Mouse (Mus musculus) liver, postnatal 0 days (tissue): ENCODE data around the gene Pcca. TPM values are rescaled to one million over a fixed set of nuclear protein-coding genes. Genes with fewer than 3 reads are reported as not detected.

Source experiments
- ATAC-seq: fragments of 200-750 bp; cut with Nextera tagmentation; 2 replicates; pipeline ENCODE4 v1.8.0; 2017; ENCODE audit warnings: mild to moderate bottlenecking, moderate library complexity
- DNase-seq: peaks from one replicate; pipeline ENCODE4 v3.0.0-alpha.2; 2016
- H3K27ac ChIP-seq: fragments of 300-500 bp; sonication (generic); 2 replicates; pipeline ENCODE4 v1.5.1; 2014; ENCODE audit warnings: antibody characterized with exemption, moderate library complexity, mild to moderate bottlenecking, low read depth
- H3K27me3 ChIP-seq: fragments of 300-500 bp; sonication (generic); 2 replicates; pipeline ENCODE4 v1.6.1; 2014; ENCODE audit warnings: low read length, control low read depth, mixed read lengths; ENCODE audit not compliant: insufficient read depth
- H3K36me3 ChIP-seq: fragments of 300-500 bp; sonication (generic); replicated peaks from 2 replicates; pipeline ENCODE4 v1.6.1; 2014; ENCODE audit warnings: mild to moderate bottlenecking, control low read depth, low read length, moderate library complexity, mixed read lengths; ENCODE audit not compliant: insufficient read depth
- H3K4me1 ChIP-seq: fragments of 300-500 bp; sonication (generic); 2 replicates; pipeline ENCODE4 v1.6.1; 2014; ENCODE audit warnings: antibody characterized with exemption, mild to moderate bottlenecking, control low read depth; ENCODE audit not compliant: insufficient read depth
- H3K4me2 ChIP-seq: fragments of 300-500 bp; sonication (generic); 2 replicates; pipeline ENCODE4 v1.6.1; 2014; ENCODE audit warnings: low read depth, mild to moderate bottlenecking, low read length, moderate library complexity, mixed read lengths
- H3K4me3 ChIP-seq: fragments of 300-500 bp; sonication (generic); 2 replicates; pipeline ENCODE4 v1.5.1; 2014; ENCODE audit warnings: low read depth, low read length
- H3K9ac ChIP-seq: fragments of 300-500 bp; sonication (generic); replicated peaks from 2 replicates; pipeline ENCODE4 v1.6.1; 2014; ENCODE audit warnings: mild to moderate bottlenecking, moderate library complexity
- H3K9me3 ChIP-seq: fragments of 300-500 bp; sonication (generic); 2 replicates; pipeline ENCODE4 v1.6.1; 2016; ENCODE audit warnings: mild to moderate bottlenecking, control low read depth, low read length, mixed read lengths
- CTCF ChIP-seq: sonication (generic); IDR thresholded peaks from 2 replicates; pipeline ENCODE4 v1.5.1; 2016; ENCODE audit warnings: antibody characterized with exemption, low read depth
- EP300 ChIP-seq: IDR thresholded peaks from 2 replicates; pipeline ENCODE4 v1.6.1; 2016; ENCODE audit warnings: antibody characterized with exemption, low read depth, mild to moderate bottlenecking
- WGBS: fragments of 180-500 bp; shearing (Covaris S2); extraction: QIAGEN DNeasy Blood & Tissue Kit; methylation state at CpG from one replicate; pipeline ENCODE4 v1.1.7; 2014; ENCODE audit not compliant: insufficient replicate concordance; 5-methylcytosine and 5-hydroxymethylcytosine counted together
- polyA plus RNA-seq: library from polyadenylated mRNA; unstranded; fragments of >200 nt; fragmentation: Nextera tagmentation; extraction: Ambion mirVana; gene quantifications from 2 replicates; pipeline ENCODE4 v1.2.1, GENCODE M21; 2015

The Pcca gene
- polyA plus RNA-seq, 1 experiment from 2014 or later, result 31.3 TPM

- no peaks in the 10 kb centered on the region for H3K27me3 ChIP-seq
- H3K4me3 ChIP-seq, result no peak overlapping the region
- TF ChIP-seq CTCF, result no peak
- TF ChIP-seq EP300, result no peak
- H3K9me3 ChIP-seq, result no peaks in the 10 kb centered on the region
- H3K27ac ChIP-seq, result no peak overlapping the region
- H3K4me1 ChIP-seq, result no peaks in the 10 kb centered on the region
- WGBS, result 50% methylated on average over 4 of the region's 4 CpGs
- ATAC-seq (no peak), DNase-seq (no peak)
- H3K4me2 ChIP-seq, result no peak overlapping the region
- no peak overlapping the region for H3K9ac ChIP-seq
- H3K36me3 ChIP-seq, result no peaks in the 10 kb centered on the region
Measured at GRCm38 (mm10) chr14:122836221-122836620, 302.1 kb downstream of the Pcca start.

GRCm38 (mm10) chr14:122837018-122837417, 302.9 kb downstream of the Pcca start:
- Histone ChIP-seq H3K27me3 (no peaks in the 10 kb centered on the region), H3K4me2 (no peak overlapping the region), H3K27ac (no peak overlapping the region), H3K9me3 (no peaks in the 10 kb centered on the region), H3K36me3 (no peaks in the 10 kb centered on the region), H3K9ac (no peak overlapping the region), H3K4me1 (no peaks in the 10 kb centered on the region), H3K4me3 (no peak overlapping the region)
- DNase-seq, result no peak
- no peak for ATAC-seq
- WGBS, result 60% methylated on average over 2 of the region's 2 CpGs
- TF ChIP-seq EP300, result no peak
- TF ChIP-seq CTCF, result no peak

GRCm38 (mm10) chr14:122852506-122853057, 318.5 kb downstream of the Pcca start:
- no peak overlapping the region for H3K27ac ChIP-seq
- H3K4me1 ChIP-seq, result no peaks in the 10 kb centered on the region
- TF ChIP-seq CTCF, result no peak
- TF ChIP-seq EP300, result no peak
- H3K4me2 ChIP-seq, result no peak overlapping the region
- 50% methylated on average over 5 of the region's 5 CpGs for WGBS
- H3K27me3 ChIP-seq, result no peaks in the 10 kb centered on the region
- no peak overlapping the region for H3K9ac ChIP-seq
- no peak overlapping the region for H3K4me3 ChIP-seq
- H3K9me3 ChIP-seq, result no peaks in the 10 kb centered on the region
- H3K36me3 ChIP-seq, result no peaks in the 10 kb centered on the region
- ATAC-seq, result no peak
- no peak for DNase-seq

- Histone ChIP-seq H3K36me3 (no peaks in the 10 kb centered on the region), H3K4me1 (no peaks in the 10 kb centered on the region), H3K27me3 (no peaks in the 10 kb centered on the region), H3K4me3 (no peak overlapping the region), H3K4me2 (no peak overlapping the region), H3K9me3 (no peaks in the 10 kb centered on the region), H3K9ac (no peak overlapping the region), H3K27ac (no peak overlapping the region)
- no peak for TF ChIP-seq CTCF
- TF ChIP-seq EP300, result no peak
- ATAC-seq, result no peak
- WGBS, result 77% methylated on average over 1 of the region's 1 CpGs
- no peak for DNase-seq
Measured at GRCm38 (mm10) chr14:122859792-122860191, 325.7 kb downstream of the Pcca start.

- TF ChIP-seq CTCF, result no peak
- TF ChIP-seq EP300, result no peak
- no peak overlapping the region for H3K27ac ChIP-seq
- no peaks in the 10 kb centered on the region for H3K9me3 ChIP-seq
- H3K36me3 ChIP-seq, result no peaks in the 10 kb centered on the region
- H3K9ac ChIP-seq, result no peak overlapping the region
- DNase-seq, result no peak
- WGBS, result 61% methylated on average over 4 of the region's 4 CpGs
- H3K4me2 ChIP-seq, result no peak overlapping the region
- H3K4me3 ChIP-seq, result no peak overlapping the region
- no peaks in the 10 kb centered on the region for H3K4me1 ChIP-seq
- H3K27me3 ChIP-seq, result no peaks in the 10 kb centered on the region
- no peak for ATAC-seq
Measured at GRCm38 (mm10) chr14:122862623-122863022, 328.5 kb downstream of the Pcca start.

GRCm38 (mm10) chr14:122865462-122866129, 331.5 kb downstream of the Pcca start:
- Histone ChIP-seq H3K27me3 (no peaks in the 10 kb centered on the region), H3K4me3 (no peak overlapping the region), H3K27ac (no peak overlapping the region), H3K4me2 (no peak overlapping the region), H3K4me1 (no peaks in the 10 kb centered on the region), H3K9ac (no peak overlapping the region), H3K36me3 (no peaks in the 10 kb centered on the region), H3K9me3 (no peaks in the 10 kb centered on the region)
- no peak for ATAC-seq
- no peak for DNase-seq
- 36% methylated on average over 4 of the region's 4 CpGs for whole genome bisulfite sequencing
- TF ChIP-seq CTCF (no peak), EP300 (no peak)
